Mouse (Mus musculus) right cerebral cortex, postnatal 14 days (tissue): ENCODE results near the gene Prdm16.

Experiments used
- DNase-seq: peaks from one replicate; pipeline ENCODE4 v3.0.0; 2022

Gene Prdm16

DNA sequence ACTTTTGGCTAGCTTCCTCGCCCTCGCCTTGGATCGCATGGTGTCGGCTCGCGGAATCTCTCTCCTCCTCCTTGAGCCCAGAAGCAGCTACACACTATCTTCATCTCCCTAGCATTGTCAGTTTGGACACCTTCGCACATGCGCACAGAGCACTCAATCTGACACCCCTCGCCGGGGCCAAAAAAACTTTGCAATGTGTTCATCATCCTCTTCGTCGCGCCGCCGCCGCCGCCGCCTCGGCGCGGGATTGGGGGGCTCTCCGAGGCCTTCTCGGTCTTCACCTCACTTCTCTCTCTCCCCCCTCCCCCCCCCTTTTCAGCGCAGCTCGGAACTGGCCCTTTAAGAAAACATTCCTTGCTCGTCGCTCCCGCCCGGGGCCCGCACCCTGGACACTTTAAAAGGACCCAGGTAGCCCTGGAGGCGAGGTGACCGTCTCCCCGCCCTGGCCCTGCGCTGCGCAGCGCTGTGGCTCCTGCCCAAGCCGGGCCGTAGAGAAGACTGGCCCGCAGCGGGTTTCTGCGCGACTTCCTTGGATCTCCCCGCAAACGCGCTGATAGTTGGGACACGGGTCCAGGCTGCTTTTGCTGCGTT, at the start of gene Prdm16:
Gene Prdm16 (minus strand): TSS at position 153 of the 591 bp plus-strand sequence.
- no peak for DNase-seq

DNA sequence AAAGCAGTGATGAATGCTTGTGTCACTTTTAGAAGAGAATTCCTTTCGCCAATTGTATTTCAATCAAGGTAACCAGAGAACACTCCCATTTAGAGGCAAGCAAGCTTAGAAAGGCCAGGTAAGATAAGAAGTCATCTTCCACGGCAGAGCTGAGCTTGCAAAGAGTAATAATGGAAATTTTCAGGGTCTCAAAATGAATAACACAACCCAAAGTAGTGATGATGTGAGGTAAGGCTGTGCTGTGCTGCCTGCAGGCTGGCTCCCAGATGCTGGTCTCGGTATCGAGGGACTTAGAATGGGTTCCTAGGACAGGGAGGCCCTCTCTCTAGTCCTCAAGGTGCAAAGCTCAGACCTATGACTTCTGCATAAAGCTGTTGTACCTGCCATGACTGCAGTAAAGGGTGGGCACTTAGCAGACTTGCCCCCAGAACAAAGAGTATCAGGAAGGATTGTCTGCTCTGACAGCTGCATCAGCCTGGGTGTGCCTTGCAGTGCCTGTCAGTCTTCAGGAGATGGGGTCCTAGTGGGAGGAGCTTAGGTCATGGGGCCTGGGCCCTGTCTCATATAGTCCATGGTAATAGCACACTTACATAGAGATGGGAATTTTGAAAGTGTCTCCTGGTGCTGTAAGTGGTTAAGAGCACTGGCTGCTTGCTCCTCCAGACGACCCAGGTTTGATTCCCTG, 46.5 kb upstream of the Prdm16 start:
- DNase-seq, result no peak

DNA sequence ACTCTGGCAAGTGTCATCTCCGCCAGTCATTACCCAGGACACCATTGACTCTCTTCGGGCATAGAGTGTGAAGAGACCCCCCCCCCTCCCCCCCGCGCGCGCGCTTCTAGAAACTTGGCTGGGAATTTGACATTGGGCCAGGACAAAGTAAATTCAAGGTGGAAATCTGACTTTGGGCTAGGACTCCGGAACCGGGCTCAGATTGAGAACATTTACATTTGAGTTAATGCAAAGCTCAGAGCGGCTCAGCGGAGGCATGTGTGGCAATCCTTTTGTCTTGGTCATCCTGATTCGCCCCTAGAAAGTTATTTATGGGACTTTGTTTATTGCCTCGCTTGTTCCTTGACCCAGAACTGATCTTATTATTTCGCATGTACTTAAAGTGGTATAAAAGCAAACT, 45.6 kb upstream of the Prdm16 start:
- DNase-seq, result no peak

DNA sequence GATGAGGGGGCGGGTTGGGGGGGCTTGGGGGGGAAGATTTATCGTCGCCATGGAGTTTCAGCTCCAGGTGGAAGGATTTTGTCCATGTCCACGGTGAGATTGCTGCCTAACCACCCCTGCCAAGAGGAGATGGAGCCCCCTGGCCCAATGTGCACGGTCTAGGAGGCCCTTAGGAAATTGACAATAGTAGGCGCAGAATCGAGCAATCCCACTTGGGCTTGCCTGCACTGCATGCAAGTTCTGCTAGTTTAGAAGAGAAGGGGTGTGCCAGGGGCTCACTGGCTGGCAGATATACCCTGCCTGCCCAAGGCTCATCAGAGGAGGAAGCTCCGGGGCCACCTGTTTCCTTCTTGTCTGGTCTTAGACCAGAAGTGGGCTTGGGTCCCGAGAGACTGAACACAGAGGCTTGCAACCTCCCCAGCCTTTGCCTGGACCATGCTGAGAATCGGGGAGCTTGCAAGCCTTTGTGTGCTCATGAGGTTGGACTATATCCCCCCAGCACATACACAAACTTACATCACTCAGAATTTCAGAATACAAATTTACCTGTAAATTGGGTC, 38.8 kb upstream of the Prdm16 start:
- DNase-seq, result no peak

DNA sequence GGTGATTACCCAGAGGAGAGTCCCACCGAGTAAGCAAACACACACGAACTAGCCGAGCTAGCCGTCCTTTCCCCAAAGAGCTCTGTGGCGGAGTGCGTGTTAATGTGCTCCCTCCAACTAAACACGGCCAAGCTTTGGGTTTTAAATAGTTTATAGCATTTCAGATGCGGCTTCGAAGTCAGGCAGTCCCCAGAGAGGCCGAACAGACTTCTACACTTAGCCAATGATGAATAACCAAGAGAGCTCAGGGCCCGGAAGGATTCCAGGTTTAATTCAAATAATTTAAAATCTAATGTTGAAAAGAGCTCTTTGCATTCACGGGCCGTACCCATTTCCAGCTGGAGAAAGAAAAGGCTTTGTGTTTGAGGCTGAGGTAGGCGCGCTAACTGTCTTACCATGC, 38.3 kb upstream of the Prdm16 start:
- no peak for DNase-seq

DNA sequence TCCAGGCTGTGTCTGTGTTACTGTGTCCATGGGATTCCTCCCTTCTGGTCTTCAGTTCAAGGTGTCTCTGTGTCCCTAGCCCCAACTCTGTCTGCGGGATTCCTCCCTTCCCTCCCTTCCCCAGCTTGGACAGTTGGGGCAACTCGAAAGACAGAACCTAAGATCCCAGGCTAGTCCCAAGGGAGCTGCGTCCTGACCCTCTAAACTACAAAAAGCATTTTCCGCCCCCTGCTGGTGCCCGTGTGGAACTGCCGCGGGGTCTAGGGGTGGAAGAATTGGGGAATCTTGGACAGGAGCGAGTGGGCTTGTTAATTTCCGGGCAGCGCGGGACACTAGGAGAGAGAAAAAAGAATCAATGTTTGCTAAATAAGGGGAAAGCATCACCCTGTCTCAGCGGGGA, 37.9 kb upstream of the Prdm16 start:
- peak; percentile 46 for DNase-seq

DNA sequence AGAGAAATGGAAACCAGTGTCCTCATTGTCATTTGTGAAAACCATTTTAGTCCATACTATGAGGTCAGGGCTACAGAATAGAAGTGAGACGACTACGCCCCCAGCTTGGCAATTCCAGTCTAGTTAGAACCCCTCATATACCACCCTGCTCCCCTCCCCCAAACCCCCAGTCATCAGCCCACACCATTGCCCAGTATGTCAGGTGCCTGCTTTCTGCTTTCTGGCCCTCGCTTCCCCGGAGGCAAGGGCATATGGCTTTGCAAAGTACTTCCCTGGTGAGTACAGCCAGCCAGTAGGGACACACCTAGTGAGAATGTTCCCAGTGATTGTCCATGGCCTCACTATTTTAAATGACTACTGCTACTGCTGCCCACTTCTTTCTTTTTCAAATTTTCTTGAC, 37.3 kb upstream of the Prdm16 start:
- no peak for DNase-seq

DNA sequence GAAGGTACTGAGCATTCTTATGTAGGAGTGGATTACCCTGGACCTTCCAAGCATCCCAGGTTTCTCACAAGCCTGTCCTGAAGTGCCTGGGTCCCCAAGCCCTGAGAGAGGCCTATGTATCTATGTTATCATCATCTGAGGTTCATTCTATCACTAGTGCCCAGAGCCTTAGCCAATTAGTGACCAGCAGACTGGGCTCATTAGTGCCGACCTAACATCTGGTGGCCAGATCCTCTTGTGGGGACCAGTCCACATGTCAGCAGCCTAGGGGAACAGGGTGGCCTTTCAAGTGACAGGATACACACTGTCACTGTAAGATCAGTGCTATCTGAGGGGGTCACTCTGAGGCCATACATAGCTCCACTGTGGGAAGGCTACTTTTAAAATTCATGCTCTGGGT, 35.4 kb upstream of the Prdm16 start:
- DNase-seq, result no peak

DNA sequence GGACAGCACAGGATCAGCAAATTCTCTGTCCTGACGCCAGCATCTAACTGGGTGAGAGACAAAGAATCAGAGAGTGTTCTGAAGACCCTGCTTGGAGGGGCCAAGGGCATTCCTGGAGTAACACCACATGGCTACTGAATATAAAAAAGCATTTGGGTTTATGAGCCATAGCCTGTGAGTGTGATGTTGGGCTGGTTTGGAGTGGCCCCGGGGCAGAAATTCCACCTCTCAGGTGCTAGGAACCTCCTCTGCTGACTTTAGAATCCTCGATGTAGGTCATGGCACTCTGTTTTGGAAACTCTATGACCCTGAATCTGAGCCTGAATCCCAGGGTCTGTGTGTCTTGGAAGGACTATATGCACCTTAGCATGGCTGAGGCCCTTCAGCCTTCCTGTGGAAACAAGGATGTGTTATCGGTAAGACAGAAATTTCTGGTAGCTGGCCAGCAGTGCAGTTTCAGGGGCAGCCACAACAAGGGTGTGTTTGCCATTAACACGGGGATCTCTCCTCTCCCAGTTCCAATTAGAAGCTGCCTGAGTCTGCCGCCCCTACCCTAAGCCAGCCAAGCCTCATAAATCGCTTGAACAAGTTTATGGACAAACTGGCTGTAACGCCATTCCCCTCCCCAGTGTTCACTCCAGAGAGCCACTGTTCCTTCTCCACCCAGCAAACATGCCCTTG, 34.7 kb upstream of the Prdm16 start:
- no peak for DNase-seq

DNA sequence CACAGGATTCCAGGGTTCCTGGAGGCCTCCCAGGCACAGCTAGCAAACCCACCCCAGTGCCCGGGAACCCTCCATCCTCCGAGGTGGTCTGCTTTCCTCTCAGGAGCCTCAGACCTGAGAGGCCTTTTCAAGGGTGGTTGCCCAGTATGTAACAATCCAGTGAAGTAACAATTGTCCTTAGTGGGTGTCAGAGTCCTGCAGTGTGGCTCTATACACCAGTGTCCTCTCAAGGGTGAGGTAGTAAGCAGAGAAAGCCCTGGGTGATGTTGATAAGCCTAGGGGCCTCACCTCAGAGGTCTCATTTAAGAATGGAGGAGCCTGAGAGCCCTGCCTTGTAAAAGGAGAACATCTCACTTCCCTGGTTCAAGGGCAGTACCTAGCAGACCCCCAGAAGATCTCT, 31.1 kb upstream of the Prdm16 start, which contains the start of gene Actrt2:
Gene Actrt2 (minus strand): TSS at position 101 of the 400 bp plus-strand sequence.
- no peak for DNase-seq

DNA sequence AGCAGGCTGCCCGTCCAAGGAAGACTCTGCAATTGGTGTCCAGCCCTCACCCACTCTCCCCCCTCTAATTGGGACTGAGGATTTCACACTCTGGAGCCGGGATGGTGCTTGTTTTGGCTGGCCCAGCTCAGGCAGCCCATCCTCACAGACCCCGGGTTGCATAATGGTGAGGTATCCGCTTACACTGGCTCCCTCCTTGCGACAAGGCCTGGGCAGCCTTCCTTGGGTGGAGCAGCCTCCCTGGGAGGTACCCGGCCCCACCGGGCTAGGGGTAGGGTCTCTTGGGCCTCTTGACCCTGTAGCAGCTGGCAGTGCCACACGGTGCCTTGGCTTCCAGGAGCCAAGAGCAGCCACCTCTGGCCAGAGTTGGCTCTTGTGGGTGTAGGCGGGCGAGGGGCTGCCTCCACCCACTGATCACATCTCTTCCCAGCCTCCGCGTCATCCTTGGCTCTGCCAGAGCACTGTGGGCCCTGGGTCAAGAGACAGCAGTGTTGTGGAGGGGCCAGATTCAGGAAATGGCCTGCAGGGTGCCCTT, 26.1 kb upstream of the Prdm16 start:
- DNase-seq, result no peak

DNA sequence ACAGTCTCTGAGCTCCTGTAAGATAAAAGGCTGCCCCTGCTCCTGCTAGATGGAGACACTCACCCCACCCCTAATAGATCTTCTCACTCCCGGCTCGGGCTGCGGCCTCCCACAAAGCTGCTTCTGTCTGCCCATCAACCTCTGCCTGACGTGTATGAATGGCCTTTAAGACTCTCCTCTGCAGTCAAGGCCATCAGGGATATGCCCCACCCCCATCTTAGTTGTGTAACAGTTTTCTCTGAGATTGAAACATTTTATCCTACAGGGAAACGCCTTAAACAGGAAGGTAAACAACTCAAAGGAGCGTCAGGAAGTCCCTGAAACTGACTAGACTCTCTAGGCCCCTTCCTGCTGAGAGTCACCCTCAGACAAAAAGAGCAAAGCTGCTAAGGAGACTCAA, 24.6 kb upstream of the Prdm16 start:
- DNase-seq, result no peak

DNA sequence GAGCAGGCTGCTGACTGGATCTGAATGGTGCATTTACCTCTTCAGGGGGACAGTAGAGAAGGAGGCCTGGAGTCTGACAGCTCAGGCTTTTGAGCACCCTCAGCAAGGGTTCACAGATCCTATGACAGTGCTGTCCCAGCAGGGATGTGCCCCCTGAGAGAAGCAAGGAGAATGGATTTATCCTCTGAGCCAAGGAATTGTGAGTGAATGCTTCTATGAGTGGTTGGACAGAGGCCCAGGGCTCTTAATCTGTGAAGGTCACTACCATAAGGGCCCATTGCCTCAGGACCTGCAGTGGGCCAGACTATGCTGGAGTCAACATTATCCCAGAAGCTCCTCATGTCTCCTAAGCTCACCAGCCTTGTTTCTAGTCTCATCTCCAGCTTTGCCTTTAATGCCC, 23.4 kb upstream of the Prdm16 start:
- no peak for DNase-seq

DNA sequence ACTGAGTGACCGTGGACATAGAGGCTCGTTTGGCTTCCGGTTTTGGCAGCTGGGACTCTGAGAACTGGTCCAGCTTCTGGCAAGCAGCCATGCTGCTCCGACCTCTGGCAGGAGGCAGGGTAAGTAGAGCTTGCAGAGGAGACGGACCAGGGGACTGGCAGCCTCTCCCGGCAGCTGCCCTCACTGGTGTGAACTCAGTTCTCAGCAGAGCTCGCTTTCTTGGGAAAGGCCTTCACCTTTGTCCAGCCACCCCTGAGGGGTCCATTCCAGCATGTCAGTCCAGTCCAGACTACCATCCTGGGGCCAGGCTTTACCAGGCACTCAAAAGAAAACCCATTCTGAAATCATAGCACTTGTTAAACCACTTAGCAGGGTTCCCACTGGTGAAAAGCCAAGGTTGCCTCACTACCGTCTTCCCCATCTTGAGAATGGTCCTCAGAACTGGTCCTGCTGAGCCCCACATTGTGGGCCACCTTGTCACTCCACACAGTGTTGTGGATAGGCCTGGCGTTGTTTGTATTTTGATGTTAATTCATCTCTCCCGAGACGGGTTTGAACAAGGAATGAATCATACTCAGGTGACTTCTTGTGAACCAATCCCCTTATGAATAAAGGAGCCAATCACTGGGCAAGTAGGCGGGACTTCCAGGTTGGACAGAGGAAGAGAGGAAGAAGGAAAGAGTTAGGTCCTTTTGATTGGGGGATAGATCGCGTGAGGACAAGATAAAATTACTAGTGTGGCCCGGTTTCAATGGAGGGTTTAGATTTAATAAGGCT, 18.6 kb upstream of the Prdm16 start:
- peak; percentile 44 for DNase-seq

DNA sequence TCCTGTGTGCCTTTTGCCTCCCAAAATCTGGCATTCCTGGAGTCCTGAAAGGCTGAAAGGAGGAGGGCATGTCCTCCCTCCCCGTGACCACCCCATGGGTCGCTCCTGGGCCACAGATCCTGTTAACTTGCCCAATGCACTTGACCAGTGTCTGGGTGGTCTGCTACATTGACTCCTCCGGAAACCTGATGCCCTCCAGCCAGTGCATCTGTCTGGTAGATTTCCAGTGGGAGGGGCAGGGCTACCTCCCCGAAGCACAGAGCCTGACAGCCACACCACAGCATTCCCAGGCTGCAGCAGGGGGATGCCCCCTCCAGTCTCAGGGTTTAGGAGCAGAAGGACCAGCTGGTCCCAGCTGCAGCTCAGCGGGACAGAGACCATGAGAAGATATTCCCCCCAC, 15.8 kb upstream of the Prdm16 start:
- DNase-seq, result no peak

DNA sequence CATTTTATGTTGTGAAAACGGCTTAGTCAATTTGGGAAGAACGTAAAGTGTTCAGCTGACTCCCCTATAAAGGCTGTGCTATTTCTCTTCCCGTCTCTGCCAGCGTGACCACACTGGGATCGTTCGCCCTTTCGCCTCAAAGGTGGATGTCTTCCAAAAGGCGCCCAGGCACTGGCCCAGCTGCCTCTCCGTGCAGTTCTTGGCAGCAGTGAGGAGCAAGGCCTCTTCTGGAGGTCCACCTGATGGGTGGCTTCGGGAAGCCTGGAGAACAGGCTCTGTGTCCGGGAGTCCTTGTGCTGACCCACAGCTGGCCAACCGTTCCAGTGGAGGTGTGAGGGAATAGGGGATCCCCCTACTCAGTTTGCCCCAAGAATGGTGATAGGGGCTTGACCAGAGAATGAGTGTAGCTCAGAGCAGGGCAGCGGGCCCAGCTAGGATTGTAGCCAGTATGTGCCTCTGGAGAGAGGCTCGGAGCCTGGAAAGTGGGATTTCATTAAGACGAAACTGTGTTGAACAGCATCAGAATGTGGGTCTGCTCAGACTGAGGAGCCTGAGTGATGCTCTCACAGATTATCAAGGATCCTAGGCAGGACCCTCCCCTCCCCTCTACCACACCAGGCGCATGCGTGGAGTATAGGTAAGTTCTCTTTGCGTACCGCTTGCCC, 12.5 kb upstream of the Prdm16 start:
- DNase-seq, result no peak

DNA sequence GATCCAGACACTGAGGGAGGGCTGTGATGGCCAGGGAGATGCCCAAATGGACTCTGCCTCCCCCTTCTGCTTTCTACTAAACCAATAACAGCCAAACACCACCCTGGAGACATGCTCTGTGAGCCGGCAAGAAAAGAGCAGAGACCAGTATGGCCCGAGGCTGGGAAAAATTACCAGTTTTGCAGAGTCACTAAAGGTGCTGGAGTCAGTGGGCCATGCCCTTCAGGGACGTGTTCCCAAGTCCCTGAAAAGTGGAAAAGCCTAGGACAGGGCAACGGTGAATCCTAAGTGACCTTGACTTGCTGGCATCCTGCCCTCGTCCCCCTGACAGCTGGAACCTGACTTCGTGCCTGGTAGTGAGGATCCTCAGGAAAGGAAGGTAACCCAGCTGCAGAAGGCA, 5.8 kb upstream of the Prdm16 start:
- DNase-seq, result no peak

DNA sequence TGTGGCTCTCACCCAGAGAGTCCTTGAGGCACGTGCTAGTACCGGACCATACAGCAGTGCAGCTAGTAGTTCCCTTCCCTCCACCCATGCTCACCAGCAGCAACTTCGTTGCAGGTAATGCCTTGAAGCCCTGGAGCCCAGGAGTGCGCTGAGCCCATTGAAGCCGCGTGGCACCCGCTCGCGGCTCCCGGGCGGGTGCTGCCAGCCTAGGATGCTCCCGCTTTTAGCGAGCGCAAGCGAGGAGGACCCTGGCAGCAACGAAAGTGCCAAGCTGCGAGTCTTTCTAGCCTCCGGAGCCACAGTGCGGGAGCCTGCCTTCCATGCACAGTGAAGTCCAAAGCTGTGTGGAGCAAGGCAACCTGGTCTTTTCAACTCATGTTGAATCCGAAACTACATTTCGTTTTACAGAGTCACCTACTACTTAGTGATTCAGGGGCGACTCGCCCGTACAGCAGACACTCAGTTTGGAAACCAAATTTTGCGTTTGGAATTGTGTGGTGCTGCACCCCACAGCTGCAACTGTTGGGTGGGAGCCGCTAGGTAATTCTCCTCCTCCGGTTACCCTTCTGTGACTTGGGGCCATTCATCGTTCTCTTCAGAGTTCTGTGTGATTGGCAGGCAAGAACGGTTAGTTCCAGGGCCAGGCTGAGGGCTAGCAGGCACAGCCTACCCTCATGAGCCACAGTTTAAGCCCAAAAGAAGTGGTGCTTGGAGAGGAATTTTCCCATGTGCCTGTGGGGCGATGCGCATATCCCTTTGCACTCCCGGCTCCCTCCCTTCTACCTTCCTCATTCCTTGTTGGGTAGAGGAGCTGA, 4.8 kb upstream of the Prdm16 start:
- DNase-seq, result no peak

DNA sequence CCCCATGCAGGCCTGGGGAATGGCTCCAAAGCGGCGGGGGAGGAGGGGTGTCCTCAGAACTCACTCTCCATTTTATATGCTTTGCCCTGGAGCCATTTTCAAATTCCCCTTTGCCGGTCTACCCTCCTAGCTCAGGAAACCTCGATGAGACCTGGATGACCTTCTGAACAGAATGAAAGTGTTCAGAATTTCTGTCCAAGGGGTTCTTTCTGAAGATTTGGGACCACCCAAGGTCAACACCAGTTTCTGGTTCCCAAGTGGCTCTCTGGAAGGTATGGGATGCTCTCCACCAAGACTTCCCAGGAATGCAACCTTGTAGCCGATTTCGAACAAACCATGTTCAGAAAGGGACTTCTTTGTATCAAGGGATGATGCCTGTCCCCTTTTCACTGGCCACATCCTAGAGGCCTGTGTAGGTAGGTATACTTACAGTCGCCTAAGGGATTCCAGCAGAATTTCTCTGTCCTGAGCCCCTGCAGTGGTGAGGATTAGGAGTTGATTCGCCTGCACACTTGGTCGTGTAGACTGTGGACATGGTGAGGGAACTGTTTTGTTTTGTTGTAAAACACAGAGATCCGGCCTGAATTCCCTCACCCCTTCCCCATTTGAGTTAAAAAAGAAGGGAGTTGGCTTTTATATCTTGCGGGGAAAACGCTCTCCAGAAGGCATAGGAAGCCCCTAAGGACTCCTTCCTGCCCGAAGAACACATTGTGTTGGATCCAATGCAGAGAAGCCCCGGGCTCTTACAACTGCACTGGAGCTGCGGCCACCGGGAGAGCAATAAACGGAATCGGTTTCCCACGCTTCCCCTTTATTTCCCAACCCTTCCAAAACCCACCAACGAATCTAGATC, 4.0 kb upstream of the Prdm16 start:
- no peak for DNase-seq
